Mouse (Mus musculus) gastrocnemius, postnatal 4 days (tissue): ENCODE measurements around the gene Nat8f1. TPM values are rescaled to one million over a fixed set of nuclear protein-coding genes. Genes with fewer than 3 reads are reported as not detected.
"Not testable (repeated sequence)": the region's sequence is repeated elsewhere in the genome, so short reads cannot be mapped to it uniquely, and the experiment has no call there.

Experiments used
- DNase-seq, 2 experiments: peaks; one replicate each; pipeline ENCODE4 v3.0.0; 2021 to 2022; ENCODE audit warnings: low spot score in 2 of 2, mixed read lengths in 2 of 2
- total RNA-seq, 2 experiments: library from RNA; stranded (reverse); gene quantifications; 2 replicates each; pipeline ENCODE4 v1.2.3; 2021

Nat8f1 gene
- total RNA-seq, 2 experiments from 2014 or later = 1.6 to 1.9 TPM

DNA sequence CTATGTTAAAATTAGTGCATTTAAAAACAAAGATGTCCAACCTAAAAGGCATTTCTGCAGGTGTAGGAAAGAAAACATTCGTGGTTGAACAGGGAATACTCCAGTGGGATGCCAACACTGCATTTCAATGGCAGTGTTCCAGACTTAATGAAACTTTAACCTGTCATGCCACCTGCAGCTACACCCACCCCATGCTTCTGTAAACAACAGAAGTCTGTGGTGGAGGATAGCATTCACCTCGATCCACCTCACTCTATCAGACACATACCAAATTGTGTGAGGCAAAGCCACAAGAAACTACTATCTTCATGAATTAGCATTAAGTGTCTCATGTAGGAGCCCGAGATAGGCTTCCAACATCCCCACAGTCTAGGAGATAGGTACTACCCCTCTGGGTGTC lies 7.1 kb downstream of the Nat8f1 start:
- DNase-seq = no peak

DNA sequence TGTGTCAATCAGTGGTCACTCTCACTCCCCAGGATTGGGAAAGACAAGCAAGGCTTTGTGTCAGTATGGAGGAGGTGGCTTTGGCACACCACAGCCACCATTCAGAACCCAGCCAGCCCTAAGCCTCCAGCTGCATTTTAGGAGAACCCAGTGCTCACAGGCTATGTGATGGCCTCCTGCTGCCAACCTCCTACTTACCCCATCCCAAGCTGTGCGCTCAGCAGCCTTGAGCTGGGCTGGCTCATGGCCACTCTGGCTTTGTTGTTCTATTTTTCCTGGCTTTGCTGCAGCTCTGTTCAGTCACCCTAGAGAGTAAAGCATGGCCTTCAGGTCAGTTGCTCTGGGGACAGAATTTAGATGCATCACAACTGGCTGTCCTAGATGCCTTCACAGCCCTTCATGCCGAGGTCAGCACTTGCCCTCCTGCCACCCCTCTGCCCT lies 8.6 kb downstream of the Nat8f1 start:
- not testable (repeated sequence) for DNase-seq

DNA sequence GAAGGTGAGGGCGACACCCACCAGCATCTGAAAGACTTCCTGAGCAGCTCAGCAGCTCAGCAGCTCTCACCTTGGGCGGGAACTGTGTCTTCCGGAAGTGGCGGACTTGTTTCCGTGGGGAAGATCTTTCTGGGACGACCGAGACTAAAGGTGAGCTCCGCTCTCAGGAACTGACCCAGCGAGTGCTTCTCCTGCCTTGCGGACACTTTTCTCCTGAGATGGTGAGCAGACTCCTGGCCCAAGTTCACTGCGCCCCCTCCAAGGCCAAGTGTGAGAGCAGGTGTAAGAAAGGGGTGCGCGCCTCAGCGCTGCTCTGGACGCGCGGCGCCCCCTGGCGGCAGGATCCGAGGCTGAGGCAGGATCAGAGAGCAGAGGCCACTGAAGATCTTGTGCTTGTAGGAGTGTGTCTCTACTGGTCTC lies 10.8 kb downstream of the Nat8f1 start, which contains the start of gene Nat8f4:
Gene Nat8f4 (minus strand): TSS at position 243 of the 420 bp plus-strand sequence.
- peak; percentile 54 to 74 for DNase-seq

DNA sequence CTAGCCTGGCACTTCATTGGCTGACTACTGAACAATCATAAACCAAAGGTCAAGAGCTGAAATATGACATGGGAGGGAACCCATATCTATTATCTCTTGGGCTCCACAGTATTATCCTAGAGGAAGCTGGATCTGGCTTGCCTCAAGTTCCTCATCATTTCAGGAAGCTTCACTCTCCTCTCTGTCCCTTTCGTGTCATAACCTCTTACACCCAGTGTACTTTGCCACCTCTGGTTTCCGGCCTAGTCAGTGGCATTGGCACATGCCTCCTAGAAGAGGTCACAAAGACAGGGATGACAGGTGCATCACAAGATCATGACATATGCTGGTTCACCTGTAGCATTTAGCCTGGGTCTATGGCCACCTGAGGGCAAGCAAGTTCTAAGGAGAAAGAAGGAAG lies 13.2 kb downstream of the Nat8f1 start:
- DNase-seq = no peak

DNA sequence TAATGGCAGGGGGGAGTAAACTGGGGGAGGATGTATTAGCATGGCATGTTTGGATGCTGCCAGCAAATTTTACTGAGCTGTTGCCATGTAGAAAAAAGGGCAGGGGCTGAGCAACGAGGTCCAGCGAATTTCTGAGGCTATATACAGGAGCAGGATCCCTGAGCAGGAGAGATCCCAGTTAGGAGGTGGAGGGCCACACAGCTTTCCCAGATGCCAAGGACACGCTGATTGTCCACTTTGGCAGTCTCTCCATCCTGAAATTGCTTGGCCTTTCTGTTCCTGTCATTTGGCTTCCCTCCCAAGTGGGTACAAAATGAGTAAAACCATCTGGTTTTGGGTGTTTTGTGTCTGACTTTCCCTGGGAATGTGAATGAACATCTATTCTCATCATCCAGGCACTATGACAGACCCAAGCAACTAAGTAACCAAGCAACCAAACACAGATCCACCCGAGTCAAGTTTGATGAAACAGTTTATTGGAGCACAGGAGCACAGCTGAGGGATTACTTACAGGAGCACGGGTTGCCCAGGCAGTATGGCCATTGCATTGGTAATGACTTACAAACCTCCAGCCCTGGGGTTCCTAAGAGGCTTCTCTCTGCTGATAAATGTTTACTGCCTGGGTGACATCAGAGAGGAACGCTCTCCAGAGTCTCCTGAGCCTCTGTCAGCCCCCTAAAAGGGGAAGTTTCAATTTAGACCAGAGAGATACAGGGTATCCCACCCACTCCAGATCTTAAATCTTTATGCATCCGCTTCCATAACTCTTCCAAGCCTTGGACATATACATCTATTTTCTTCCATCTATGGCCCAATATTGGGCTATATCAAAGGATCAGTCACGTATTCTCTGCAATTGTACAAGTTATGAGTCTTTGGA lies 16.7 kb downstream of the Nat8f1 start:
- DNase-seq = not testable (repeated sequence)

DNA sequence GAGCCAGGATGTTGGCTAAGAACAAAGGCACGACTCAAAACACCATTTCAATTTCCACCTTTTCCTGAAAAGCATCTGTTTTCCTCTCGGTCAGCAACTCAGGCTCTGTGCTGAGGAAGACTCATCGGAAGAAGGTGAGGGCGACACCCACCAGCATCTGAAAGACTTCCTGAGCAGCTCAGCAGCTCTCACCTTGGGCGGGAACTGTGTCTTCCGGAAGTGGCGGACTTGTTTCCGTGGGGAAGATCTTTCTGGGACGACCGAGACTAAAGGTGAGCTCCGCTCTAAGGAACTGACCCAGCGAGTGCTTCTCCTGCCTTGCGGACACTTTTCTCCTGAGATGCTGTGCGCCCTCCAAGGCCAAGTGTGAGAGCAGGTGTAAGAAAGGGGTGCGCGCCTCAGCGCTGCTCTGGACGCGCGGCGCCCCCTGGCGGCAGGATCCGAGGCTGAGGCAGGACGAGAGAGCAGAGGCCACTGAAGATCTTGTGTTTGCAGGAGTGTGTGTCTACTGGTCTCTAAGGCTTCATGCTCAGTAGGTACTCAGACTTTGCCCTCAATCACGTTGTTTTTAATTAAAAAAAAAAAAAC lies 20.3 kb downstream of the Nat8f1 start:
- not testable (repeated sequence) for DNase-seq

DNA sequence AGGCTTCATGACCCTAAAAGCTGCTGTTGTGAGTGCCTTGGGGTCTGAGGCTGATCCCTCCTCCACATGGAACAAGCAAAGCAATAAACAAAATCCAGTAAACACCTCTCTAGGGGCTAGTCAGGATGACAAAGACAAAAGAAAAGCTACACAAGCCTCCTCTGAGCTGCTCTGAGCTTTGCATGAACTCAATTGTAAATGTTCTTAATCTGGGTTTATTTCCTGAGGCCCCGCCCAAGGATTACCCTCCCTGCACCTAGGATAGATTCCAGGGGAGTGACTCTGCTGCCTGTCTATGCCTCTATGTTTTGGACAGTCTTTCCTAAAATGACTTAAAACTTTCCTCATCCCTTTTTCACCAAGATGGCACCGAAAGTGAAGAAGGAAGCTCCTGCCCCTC lies 26.5 kb downstream of the Nat8f1 start:
- no peak for DNase-seq

DNA sequence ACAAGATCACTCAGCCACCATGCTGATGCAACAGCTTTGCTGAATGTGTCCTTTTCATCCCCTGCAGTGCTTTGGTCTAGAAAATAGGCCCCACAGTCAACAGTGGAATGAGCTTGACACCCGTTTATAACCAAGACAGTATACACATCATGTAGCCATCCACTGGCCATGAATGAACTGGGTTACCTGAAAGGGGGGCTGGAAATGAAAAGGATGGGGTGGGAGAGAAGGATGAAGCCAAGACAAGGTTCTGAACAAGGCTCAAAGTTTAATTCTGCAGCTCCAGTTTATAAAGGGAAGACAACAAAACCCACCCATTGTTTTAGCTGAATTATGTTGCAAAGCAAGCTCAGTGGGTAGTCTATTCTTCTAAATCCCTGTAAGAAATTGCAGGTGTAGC lies 31.2 kb downstream of the Nat8f1 start:
- DNase-seq = no peak

DNA sequence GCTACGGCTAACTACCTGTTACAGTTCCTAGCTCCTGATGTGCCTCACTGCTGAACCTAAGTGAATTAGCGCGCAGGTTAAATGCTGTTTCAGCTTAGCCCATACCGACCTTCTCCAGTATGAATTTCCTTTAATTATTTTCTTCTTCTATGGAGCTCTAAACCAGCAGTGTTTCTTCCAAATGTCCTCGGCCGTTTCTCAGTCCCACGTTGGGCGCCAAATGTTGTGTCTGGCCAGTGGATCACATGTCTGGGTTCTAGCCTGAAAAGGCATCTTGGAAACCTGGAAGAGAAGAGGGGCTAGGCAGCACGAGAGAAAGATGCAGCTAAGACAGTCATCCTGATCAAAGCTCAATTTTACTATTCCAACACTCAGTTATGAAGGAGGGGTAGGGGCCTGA lies 32.2 kb downstream of the Nat8f1 start:
- DNase-seq = not testable (repeated sequence)

DNA sequence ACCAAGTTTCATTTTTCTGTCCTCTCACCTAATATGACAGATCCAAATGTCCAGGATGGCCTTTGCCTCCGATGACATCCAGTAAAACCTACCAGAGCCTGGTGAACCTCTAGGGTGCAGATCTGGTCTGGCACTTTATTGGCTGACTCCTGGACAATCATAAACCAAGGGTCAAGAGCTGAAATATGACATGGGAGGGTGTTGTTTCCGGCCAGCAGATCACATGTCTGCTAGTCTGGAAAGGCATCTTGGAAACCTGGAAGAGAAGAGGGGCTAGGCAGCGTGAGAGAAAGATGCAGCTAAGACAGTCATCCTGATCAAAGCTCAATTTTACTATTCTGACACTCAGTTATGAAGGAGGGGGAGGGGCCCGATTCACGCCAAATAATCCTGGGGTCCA lies 46.5 kb downstream of the Nat8f1 start, which contains the start of gene Nat8f2:
Gene Nat8f2 (minus strand): TSS at position 153 of the 400 bp plus-strand sequence.
- not testable (repeated sequence) for DNase-seq

DNA sequence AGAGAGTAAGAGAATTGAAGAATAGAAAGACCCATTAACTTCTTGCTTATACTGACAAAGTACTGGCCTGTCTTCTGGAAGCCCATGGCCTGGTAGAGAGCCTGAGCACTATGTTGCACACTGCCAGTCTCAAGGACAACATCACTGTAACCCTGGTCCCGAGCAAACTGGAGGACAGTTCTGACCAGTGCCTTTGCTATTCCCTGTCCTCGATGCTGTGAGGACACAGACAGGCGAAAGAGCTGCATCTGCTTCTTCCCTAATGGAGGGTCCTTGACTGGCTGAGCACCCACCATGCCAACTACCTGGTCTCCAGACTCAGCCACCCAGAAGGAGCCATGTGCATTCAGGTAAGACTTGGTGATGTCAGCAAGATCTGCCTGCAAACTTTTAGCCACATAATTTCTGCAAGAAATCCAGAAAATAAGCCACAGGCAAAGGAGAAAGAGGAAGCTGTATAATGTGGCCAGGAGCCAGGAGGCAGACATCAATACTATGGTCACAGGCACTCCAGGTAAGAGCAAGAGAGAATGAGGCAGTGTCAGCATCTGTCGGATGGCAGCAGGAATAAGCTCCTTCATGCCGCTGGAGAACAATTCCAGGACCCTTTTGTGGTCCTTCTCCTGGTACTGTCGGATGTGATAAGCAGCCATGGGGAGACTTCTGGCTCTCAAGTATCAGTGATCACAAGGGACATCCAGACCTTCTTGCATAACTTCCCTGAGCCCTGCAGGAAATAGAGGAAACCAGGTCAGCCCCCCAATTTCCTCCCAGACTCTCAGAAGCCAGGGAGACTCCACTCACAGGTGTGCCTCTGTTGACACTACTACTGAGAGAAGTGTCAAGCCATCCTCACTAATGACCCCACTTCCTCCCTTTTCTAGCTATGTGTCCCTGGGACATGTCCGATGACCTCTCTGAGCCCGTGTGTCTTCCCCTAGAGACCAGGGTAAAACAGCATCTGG lies 47.5 kb downstream of the Nat8f1 start:
- no peak for DNase-seq

DNA sequence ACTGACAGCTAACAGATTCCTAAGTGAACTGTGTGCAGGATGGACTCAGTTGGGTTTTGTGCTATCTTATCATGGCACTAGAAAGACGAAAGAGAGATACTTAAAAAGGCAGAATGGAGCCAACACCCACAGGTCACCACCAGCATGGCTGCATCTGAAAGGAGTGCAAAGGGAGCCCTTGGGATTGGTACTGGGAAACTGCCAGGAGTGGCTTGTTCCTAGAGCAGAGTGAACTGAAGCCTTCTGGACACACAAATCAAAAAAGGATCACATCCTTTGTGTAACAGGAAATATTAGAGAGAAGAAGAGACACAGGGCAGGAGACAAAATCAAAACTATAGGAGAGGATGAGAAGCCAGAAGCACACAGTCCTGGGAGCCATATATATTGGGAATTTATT lies 48.5 kb downstream of the Nat8f1 start:
- not testable (repeated sequence) for DNase-seq

DNA sequence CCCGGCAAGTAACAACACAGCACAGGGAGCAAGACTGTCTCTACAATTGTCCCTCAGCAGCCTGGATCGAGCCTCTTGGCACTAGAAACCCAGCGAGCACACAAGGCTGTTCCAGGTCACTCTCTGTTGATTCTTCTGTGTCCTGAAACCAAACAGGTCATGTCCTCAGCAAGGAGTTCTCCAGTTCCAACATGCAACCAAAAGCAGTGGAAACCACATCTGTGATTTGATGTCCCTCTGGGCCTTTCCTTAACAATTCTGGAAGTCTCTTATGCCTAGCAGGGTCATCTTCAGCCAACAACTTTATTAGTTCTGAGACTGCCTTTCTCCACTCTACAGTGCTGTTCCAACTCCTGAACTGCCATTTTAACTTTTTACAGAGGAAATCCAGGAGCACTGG lies 49.3 kb downstream of the Nat8f1 start:
- not testable (repeated sequence) for DNase-seq

DNA sequence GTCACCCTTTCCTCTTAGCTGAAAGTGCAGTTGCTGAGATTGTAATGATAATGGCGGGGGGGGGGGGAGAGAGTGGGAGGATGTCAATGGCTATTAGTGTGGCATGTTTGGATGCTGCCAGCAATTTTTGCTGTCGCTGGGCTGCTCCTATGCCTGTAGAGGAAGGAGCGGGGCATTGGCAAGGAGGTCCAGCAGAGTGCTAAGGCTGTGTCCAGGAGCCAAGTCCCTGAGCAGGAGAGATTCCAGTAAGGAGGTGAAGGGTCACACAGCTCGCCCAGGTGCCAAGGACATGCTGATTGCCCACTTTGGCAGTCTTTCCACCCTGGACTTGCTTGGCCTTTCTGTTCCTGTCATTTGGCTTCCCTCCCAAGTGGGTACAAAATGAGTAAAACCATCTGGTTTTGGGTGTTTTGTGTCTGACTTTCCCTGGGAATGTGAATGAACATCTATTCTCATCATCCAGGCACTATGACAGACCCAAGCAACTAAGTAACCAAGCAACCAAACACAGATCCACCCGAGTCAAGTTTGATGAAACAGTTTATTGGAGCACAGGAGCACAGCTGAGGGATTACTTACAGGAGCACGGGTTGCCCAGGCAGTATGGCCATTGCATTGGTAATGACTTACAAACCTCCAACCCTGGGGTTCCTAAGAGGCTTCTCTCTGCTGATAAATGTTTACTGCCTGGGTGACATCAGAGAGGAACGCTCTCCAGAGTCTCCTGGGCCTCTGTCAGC lies 50.4 kb downstream of the Nat8f1 start:
- not testable (repeated sequence) for DNase-seq

DNA sequence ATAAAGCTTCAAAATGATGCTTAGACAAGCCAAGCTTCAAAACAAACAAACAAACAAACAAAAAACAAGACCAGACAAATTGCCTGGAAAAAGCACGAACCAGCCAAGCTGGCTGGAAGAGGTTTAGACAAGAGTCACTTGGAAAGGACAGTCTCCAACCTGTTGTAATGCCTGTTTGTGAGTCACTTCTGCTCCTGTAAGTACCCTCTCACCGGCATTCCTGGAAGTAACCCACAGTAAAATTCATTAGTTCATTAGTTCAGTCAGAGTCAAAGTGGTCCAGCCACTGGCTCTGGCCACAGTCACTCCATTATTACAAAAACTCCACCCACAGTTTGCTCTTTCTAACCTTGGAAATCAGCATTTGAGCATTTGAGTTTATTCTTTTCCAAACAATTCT lies 51.6 kb downstream of the Nat8f1 start:
- DNase-seq = no peak

DNA sequence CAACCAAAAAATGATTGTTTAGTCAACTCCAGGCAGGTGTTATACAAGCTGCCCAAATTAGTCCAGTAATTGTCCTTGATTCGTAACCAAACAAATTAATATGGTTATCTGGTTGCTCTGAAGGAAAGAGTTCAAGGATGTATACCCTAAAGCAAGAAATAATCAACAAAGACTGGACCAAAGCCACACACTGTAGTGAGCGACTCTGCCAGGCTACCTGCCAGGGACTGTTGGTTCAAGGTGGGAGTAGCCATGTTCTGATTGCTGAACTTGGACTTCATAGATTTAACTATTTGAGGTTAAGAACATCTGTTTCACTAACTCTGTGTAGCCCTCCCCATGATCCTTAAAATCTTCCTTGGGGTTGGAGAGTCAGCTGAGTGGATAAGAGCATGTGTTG lies 52.4 kb downstream of the Nat8f1 start:
- DNase-seq = no peak

DNA sequence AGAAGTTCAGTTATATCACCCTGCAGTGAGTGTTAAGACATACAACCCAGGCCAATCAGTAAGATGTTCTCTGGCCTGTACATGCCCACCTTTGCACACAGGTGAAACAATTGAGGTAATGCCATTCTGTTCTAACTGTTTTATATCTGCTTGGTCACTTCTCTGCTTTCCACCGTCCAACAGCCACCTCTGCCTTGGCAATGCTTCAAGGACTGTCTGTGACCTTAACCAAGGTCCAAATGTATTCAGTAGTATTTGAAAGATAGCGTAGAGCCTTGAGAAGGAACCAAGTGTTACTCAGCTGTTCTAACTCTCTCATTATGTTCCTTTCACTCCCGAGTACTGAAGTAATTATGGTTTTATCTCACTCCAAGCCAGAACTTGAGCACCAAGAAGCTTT lies 52.9 kb downstream of the Nat8f1 start:
- DNase-seq = no peak

DNA sequence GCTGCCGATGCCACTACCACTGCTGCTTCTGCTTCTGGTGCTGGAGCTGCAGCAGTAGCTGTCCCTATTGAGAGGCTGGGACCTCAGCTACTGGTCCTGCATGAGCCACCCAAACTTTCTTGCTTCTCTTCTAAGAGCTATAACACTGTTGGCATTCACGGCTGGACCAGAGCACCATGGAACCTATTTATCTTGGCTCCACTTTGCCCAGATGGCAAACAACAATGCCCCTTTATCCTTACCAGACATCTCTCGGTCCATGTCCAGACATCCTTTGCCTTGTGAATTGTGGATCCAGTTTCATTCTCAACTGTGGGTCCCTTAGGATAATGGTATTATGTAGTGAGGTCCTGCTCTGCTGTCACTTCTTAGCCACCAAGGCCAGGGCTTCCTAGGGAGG lies 54.2 kb downstream of the Nat8f1 start:
- DNase-seq = no peak
